Mouse (Mus musculus) layer of hippocampus, postnatal 36 days (tissue): Measurements from ENCODE around the gene Psg16. TPM values are rescaled to one million over a fixed set of nuclear protein-coding genes. Genes with fewer than 3 reads are reported as not detected.

ENCODE experiments used
- DNase-seq, 2 experiments: peaks; one replicate each; pipeline ENCODE4 v3.0.0; 2022
- total RNA-seq, 2 experiments: library from RNA; stranded (reverse); gene quantifications; 2 replicates each; pipeline ENCODE4 v1.2.3; 2021

The Psg16 gene
- total RNA-seq, 2 experiments from 2014 or later = 3.0 to 3.8 TPM

DNA sequence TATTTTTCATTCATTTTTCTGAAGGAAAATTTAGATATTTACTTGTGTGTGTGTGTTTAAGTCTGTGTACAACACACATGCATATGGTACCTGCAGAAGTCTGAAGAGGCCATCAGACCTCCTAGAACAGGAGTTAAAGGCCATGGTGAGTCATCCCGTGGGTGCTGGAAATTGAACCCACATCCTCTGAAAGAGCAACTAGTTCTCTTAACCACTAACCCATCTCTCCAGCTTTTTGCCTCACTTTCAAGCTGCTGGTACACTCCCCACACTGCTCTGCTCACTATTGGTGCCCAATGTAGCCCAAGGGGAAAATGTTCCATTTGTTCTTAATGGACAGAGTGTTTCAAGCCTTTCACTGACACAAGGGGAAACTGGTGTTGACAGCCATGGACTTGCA is 61.5 kb downstream of the Psg16 start:
- no peak for DNase-seq

DNA sequence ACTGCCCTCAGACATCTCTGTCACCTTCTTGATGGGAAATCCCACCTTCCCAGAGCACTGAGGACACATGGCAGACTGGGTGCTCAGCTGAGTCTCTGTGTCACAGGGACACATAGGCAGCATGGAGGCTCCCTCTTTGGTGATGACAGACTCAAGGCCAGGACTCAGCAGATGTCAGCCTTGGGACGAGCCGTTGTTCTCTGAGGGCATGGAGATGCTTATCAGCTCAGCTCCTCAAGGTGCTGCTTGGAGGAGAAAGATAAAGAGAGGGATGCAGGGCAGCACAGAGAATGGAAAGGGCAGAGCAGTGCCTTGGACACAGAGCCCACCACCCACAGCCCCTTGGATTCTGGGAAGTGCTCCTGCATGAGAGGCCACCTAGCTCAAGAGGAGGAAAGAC is 76.1 kb downstream of the Psg16 start, which contains the start of gene Ceacam3:
Gene Ceacam3, plus strand, starts transcription at position 352 of the 400 bp plus-strand sequence.
- DNase-seq = no peak

DNA sequence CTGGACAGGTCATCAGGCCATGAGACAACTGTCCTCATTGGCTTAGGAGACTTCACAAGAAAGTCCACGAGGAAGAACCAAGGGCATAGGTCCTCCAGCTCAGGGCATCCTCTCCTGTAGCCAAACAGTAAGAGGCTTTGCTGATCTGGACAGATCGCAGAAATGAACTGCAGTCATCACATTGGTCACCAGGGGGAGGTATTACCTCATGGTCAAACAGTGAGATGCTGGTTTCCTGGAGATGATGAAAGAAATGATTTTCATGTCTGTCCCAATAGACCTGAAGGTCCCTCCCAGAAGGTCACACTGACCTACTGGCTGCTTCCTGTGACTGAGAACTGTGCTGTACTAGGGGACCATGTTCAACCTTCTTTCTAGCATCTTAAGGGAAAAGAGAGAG is 81.8 kb downstream of the Psg16 start:
- DNase-seq = no peak

DNA sequence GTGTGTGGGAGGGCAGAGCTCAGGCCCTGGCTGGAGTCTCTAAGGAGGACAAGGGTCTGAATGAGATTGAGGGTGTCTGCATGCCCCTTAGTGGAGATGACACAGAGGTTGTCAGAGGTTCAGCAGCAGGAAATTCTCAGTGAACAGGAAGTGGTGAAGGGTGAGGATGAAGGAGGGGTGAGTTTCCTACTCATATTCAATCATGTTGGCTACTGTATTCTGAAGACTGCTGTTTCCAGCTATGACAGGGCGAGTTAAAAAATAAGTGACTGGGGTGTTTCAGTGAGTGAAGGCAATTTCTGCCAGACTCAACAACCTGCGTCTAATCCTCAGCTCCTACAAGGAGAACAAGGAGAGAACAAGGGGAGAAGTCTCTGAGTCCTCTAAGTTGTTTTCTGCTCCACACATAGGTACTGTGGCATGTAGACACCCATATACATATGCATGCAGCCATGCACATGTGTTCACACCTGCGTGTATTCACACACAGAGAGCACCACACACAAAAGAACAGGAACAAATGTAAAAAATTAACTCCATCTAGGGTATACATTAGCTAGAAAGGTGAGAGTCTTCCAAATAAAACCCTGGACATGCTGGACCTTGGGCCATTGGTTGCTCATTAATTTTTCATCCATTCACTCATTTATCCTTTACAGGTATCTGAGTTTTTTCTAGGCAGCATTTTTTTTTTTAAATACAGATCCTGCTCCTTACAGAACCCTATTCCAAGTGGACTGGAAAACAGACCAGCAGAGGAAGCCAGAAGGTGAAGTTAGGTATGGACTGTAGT is 83.2 kb downstream of the Psg16 start:
- no peak for DNase-seq

DNA sequence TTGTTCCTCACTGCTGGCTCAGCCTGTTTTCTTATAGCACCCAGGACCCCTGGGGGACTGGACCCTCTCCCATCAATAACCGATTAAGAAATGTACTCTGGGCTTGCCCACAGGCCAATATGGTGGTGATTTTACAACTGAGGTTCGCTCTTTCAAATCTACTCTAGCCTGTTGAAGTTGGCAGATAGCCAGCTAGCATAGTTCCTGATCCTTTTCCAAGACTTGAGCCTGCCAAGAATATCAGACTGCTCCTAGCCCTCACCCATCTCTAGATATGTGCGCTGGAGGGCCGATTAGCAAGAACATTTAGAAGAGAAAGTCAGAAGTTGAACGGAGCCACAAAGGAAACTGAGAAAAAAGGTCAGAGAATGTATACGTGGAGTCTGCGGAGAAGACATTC is 85.2 kb downstream of the Psg16 start:
- no peak for DNase-seq

DNA sequence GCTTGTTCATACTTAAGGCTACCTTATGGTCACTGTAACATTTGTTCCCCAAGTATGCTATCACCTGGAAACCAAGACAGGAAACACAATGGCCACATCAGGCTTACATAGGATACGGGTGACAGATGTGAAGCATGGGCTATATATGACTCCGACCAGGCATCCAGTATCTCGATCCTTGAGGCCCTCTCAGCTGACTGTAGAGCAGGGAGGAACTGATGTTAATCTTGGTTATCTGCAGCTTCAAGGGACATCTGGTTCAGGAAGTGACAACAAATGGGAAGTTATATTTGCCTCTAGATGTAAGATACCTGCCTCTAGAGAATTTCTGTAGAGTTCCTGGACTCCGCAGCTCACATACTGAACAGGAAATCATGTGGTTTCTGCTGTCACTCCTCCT is 98.0 kb downstream of the Psg16 start:
- DNase-seq = no peak

Other genes with a start within 250 kb of the Psg16 start
- gene Prkd2, start 231.1 kb upstream of the Psg16 start, total RNA-seq = 1 to 10 TPM; 5.8 to 8.2 TPM
- gene Dact3, start 198.7 kb upstream of the Psg16 start, total RNA-seq = 100 to 1,000 TPM; 146 to 149 TPM
- gene Gng8, start 182.3 kb upstream of the Psg16 start, total RNA-seq = 1 to 10 TPM; 2.4 to 2.7 TPM
- not detected for gene Ptgir, start 167.6 kb upstream of the Psg16 start, total RNA-seq
- gene Calm3, start 149.9 kb upstream of the Psg16 start, total RNA-seq = 1,000 to 10,000 TPM; 2,055 to 2,361 TPM
- gene Pnmal2, start 129.4 kb upstream of the Psg16 start, total RNA-seq = 100 to 1,000 TPM; 345 to 361 TPM
- 100 to 1,000 TPM; 119 to 124 TPM for gene Pnmal1, start 114.4 kb upstream of the Psg16 start, total RNA-seq
- 10 to 100 TPM; 55.2 to 56.6 TPM for gene Gm42372, start 91.0 kb upstream of the Psg16 start, total RNA-seq
- 1 to 10 TPM; 2.2 to 2.8 TPM for gene Ccdc8, start 81.3 kb upstream of the Psg16 start, total RNA-seq
- 100 to 1,000 TPM; 147 to 149 TPM for gene Ppp5c, start 46.1 kb upstream of the Psg16 start, total RNA-seq
- 10 to 100 TPM in 1 of 2 experiments, 1 to 10 TPM in 1; 4.3 to 14.4 TPM for gene Hif3a, start 11.6 kb upstream of the Psg16 start, total RNA-seq
- gene Ceacam3, start 76.2 kb downstream of the Psg16 start, total RNA-seq = not detected
- not detected for gene Psg29, start 129.4 kb downstream of the Psg16 start, total RNA-seq